Mouse (Mus musculus) megakaryocyte, embryonic 14.5 days (primary cell): ENCODE results near the gene Sult2b1. TPM values are rescaled to one million over a fixed set of nuclear protein-coding genes. Genes with fewer than 3 reads are reported as not detected.

ENCODE experiments used
- H3K27me3 ChIP-seq: replicated peaks from 2 replicates; pipeline ENCODE3; 2012; ENCODE audit warnings: inconsistent platforms
- H3K36me3 ChIP-seq: replicated peaks from 2 replicates; pipeline ENCODE3; 2012; ENCODE audit warnings: low read length, inconsistent platforms, mixed read lengths
- H3K4me1 ChIP-seq: 2 replicates; pipeline ENCODE4 v1.6.1; 2012; ENCODE audit warnings: inconsistent platforms
- H3K4me3 ChIP-seq: replicated peaks from 2 replicates; pipeline ENCODE3; 2012; ENCODE audit warnings: moderate library complexity, mild to moderate bottlenecking, inconsistent platforms
- H3K9me3 ChIP-seq: 2 replicates; pipeline ENCODE4 v1.6.1; 2012; ENCODE audit warnings: inconsistent platforms
- FLI1 ChIP-seq: IDR thresholded peaks from 2 replicates; pipeline ENCODE4 v1.6.1; 2012; ENCODE audit warnings: low read length, inconsistent platforms, mixed read lengths
- GATA1 ChIP-seq: IDR thresholded peaks from 3 replicates; pipeline ENCODE4 v1.6.1; 2012; ENCODE audit warnings: mixed read lengths, low read length, inconsistent platforms, borderline replicate concordance
- polyA plus RNA-seq: library from polyadenylated mRNA; stranded (reverse); fragments of >175 nt; gene quantifications from 2 replicates; pipeline ENCODE4 v1.2.3, GENCODE M21; 2012; ENCODE audit warnings: low replicate concordance; ENCODE audit not compliant: insufficient read depth

Sult2b1 gene
- polyA plus RNA-seq, 1 experiment, result 1.00 TPM

DNA sequence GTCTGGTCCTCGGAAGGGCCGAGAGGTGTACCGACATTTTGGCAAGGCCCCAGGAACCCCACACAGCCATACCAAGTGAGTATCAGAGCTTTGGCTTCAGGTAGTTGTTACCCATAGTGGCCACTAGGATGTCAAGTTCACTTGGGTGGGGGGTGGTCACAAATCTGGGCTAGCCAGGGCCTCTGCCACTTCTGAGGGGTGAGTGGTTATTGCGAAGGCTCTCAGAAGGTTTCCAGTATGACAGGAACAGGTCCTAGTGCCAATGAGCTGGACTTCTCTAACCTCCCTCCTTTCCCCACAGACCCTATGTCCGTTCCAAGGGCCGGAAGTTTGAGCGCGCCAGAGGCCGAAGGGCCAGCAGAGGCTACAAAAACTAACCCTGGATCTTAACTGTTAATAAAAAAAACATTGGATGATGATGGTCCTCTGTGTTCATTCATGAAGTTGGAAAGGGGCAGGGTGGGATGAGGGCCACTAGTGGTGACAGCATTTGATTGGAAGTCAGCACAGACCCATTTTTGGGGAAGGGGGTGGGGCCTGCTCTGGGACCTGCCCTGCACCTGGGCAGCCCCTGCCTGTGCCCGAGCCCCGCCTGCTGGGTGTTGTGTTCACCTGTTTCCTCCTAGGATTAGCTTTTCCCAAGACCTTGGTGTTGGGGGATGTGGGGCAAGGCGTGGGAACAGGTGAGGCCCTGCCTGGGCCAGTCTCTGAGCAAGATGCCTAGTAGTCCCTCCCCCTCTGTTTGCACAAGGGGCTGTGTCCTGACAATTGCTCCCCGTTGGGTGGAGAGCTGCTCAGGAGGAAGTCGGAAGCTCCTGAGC, 63.8 kb downstream of the Sult2b1 start, which contains the start of gene Fam83e:
Fam83e (plus strand) TSS at position 800 of the 821 bp plus-strand sequence.
- no peaks in the 10 kb centered on the region for H3K9me3 ChIP-seq
- peak within 1 kb of the TSS; percentile 21 for H3K4me3 ChIP-seq
- no peak for TF ChIP-seq GATA1
- no peak for TF ChIP-seq FLI1
- H3K4me1 ChIP-seq, result peaks cover 64% of the 10 kb centered on the region
- H3K36me3 ChIP-seq, result peaks cover 73% of the 10 kb centered on the region
- H3K27me3 ChIP-seq, result no peaks in the 10 kb centered on the region

- Histone ChIP-seq H3K4me3 (peak overlapping the region; percentile 99), H3K4me1 (peaks cover 64% of the 10 kb centered on the region), H3K36me3 (peaks cover 69% of the 10 kb centered on the region), H3K9me3 (no peaks in the 10 kb centered on the region), H3K27me3 (no peaks in the 10 kb centered on the region)
- TF ChIP-seq FLI1 (no peak), GATA1 (no peak)
Measured at GRCm38 (mm10) chr7:45719738-45720412, 64.6 kb downstream of the Sult2b1 start.

DNA sequence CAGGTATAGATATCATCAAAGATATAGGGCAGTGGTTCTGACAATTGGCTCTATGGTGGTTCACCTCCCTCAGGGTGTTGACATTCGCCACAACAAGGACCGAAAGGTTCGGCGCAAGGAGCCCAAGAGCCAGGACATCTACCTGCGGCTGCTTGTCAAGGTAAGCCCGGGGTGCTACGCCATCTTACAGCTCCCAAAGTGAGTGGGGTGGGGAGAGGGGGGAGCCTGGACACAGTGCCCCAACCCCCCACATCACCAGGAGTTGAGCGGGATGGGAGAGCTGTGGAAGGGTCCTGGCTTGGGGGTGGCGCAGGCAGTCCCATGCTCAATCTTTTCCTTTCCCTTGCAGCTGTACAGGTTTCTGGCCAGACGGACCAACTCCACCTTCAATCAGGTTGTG, 65.3 kb downstream of the Sult2b1 start:
- H3K4me1 ChIP-seq, result peaks cover 65% of the 10 kb centered on the region
- TF ChIP-seq GATA1 (no peak), FLI1 (no peak)
- no peaks in the 10 kb centered on the region for H3K9me3 ChIP-seq
- peak overlapping the region; percentile 99 for H3K4me3 ChIP-seq
- no peaks in the 10 kb centered on the region for H3K27me3 ChIP-seq
- H3K36me3 ChIP-seq, result peaks cover 63% of the 10 kb centered on the region

GRCm38 (mm10) chr7:45718331-45718730, 66.1 kb downstream of the Sult2b1 start:
- Histone ChIP-seq H3K36me3 (peaks cover 63% of the 10 kb centered on the region), H3K4me3 (peak overlapping the region; percentile 99), H3K9me3 (no peaks in the 10 kb centered on the region), H3K27me3 (no peaks in the 10 kb centered on the region), H3K4me1 (peaks cover 66% of the 10 kb centered on the region)
- TF ChIP-seq GATA1 (no peak), FLI1 (no peak)

DNA sequence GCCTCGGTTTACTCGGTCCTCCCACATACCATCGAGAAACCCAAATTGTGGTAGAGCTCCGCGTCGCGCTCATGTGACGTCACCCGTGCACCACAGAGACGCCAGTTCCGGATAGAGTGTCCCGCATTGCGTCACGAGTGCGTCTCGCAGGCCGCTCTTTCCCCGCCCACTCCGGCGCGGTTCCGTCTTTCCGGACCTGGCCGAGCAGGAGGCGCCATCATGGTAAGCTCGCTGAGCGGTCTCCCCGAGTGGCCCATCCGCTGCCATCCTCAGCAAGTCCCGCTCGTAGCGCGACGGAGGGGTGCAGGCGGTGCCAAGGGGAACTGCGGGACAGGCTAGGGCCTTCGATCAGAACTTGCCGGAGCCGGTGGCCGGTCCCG, 66.6 kb downstream of the Sult2b1 start, which contains the start of gene Sphk2:
Sphk2 (minus strand) TSS at position 85 of the 380 bp plus-strand sequence.
- peak within 1 kb of the TSS; percentile 99 for H3K4me3 ChIP-seq
- no peaks in the 10 kb centered on the region for H3K27me3 ChIP-seq
- no peaks in the 10 kb centered on the region for H3K9me3 ChIP-seq
- TF ChIP-seq GATA1 (no peak), FLI1 (peak; percentile 65; the same call in 1 of the 2 replicates)
- peaks cover 63% of the 10 kb centered on the region for H3K36me3 ChIP-seq
- peaks cover 66% of the 10 kb centered on the region for H3K4me1 ChIP-seq

DNA sequence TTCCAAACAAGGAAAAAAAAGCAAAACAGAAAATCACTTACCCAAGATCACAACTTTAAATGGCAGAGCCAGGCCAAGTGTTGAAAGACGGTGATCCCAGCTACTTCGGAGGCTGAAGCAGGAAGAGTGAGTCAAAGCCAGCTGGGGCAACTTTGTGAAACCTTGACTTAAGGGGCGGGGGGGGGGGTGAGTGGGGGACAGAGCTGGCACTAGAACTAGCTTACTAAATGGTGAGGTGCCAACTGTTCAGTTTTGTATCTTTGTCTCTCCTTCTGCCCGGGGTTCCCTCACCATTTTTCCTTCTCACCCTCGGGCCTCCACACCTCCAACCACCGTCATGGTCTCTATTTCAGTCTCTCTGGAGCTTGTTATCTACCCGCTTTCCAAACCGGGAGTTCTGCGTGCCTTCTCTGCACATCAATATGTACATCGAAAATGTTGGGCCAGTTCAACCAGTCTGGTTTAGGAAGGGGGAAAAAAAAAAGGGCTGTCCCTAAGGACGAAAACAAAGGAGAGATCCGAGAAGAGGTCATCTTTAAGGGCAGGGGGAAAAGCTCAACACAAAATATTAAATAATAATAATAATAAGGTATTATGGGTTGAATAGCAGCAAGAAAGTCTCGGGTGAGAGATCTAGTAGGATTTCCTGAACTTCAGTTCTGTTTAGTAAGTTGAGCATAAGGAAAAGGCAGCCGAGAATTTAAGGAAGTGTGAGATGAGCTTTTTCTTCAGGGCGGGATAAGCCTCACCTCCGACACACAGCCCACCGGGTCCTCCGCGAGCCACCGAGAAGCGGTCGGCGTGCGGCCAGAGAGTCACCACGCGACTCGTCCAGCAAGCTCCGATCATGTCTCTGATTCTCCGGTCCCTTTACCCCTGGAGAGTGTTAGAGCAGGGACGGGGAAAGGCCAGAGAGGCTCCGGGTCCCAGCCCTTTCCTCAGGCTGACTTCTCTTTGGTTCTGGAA, 67.2 kb downstream of the Sult2b1 start:
- Histone ChIP-seq H3K9me3 (no peaks in the 10 kb centered on the region), H3K4me3 (peak overlapping the region; percentile 99), H3K36me3 (peaks cover 63% of the 10 kb centered on the region), H3K4me1 (peaks cover 71% of the 10 kb centered on the region), H3K27me3 (no peaks in the 10 kb centered on the region)
- no peak for TF ChIP-seq FLI1
- no peak for TF ChIP-seq GATA1

- peaks cover 63% of the 10 kb centered on the region for H3K36me3 ChIP-seq
- TF ChIP-seq FLI1 (no peak), GATA1 (no peak)
- H3K4me3 ChIP-seq, result peak overlapping the region; percentile 99
- peaks cover 74% of the 10 kb centered on the region for H3K4me1 ChIP-seq
- H3K27me3 ChIP-seq, result no peaks in the 10 kb centered on the region
- no peaks in the 10 kb centered on the region for H3K9me3 ChIP-seq
Measured at GRCm38 (mm10) chr7:45716460-45716857, 68.0 kb downstream of the Sult2b1 start.

DNA sequence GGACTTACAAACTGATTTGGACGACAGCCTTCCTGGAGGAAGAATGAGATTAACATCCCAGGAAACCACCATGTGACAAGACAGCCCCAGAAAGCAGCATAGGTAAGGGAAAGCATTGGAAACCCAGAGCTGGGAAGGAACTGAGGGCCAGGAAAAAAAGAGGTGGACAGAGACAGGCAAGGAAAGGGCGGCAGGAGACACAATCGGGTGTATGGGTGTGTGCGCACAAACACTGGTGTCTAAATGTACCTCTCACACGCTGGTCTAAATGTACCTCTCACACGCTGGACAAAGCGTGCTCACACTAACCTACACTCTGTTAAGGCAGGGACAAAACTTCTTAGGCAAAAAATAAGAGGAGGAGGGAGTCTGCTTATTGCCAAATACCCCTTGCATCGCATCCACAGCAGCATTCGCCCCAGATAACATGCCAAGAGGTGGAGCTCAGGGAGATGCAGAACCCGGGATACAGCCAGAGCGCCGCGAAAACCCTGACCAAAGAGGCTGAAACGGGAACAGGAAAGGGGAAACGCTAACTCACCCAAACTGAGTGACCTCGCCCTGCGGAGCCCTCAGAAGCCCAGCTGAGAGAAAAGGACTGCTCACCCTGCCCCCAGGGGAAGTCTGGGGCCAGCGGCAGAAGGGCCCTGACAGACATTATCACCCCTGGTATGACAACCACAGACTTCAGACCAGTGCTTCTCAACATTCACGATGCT, 68.6 kb downstream of the Sult2b1 start:
- peaks cover 63% of the 10 kb centered on the region for H3K36me3 ChIP-seq
- peak overlapping the region; percentile 99 for H3K4me3 ChIP-seq
- peaks cover 74% of the 10 kb centered on the region for H3K4me1 ChIP-seq

DNA sequence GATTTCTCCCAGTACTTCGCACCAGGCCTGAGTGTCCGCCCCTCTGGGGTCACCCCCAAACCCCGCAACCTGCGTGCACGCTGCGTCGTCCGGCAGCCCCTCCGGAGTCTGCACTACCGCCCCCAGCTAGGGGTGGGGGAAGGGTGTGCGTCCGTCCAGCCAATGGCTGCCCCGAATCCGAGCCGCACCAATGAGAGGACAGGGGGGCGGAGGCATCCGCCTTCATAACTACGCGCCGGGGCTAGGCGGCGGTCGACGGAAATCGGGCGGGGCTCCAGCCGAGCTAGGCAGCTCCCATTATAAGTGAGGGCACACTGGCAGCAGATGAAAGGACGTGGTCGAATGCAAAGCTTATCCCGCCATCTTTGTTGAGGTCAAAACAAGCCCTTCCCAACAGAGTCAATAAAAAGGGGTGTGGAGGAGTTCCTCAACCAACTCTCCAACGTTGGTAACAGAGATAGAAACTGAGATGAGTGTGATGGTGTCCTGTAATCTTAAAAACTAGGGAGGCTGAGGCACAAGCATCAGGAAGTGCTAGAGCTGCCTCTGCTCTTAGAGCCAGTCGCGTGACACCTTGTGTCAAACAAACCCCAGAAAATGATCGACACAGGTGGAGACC, 69.3 kb downstream of the Sult2b1 start, which contains the start of gene Rpl18:
Rpl18 (plus strand) TSS at position 368 of the 619 bp plus-strand sequence.
- no peak for TF ChIP-seq FLI1
- no peak; the same call in 2 of the 3 replicates for TF ChIP-seq GATA1
- Histone ChIP-seq H3K4me3 (peak within 1 kb of the TSS; percentile 99), H3K36me3 (peaks cover 63% of the 10 kb centered on the region), H3K9me3 (no peaks in the 10 kb centered on the region), H3K4me1 (peaks cover 74% of the 10 kb centered on the region), H3K27me3 (no peaks in the 10 kb centered on the region)

More for the DNA sequence above, 68.6 kb downstream of the Sult2b1 start:
- H3K27me3 ChIP-seq, result no peaks in the 10 kb centered on the region
- H3K9me3 ChIP-seq, result no peaks in the 10 kb centered on the region
- TF ChIP-seq GATA1, result no peak
- TF ChIP-seq FLI1, result no peak
